Mouse (Mus musculus) lung, postnatal 0 days (tissue): ENCODE data around the gene Notum. TPM values are rescaled to one million over a fixed set of nuclear protein-coding genes. Genes with fewer than 3 reads are reported as not detected.

Experiments used
- ATAC-seq: fragments of 200-750 bp; cut with Nextera tagmentation; 2 replicates; pipeline ENCODE4 v1.8.0; 2017; ENCODE audit warnings: moderate library complexity
- DNase-seq: peaks from one replicate; pipeline ENCODE4 v3.0.0-alpha.2; 2016; ENCODE audit warnings: low spot score
- H3K27ac ChIP-seq: fragments of 300-500 bp; sonication (generic); 2 replicates; pipeline ENCODE4 v1.5.1; 2014; ENCODE audit warnings: antibody characterized with exemption, mild to moderate bottlenecking, low read length, mixed read lengths
- H3K27me3 ChIP-seq: fragments of 300-500 bp; sonication (generic); replicated peaks from 2 replicates; pipeline ENCODE4 v1.6.1; 2014; ENCODE audit warnings: low read length, mixed read lengths; ENCODE audit not compliant: insufficient read depth
- H3K36me3 ChIP-seq: fragments of 300-500 bp; sonication (generic); 2 replicates; pipeline ENCODE4 v1.6.1; 2014; ENCODE audit warnings: low read length, mixed read lengths; ENCODE audit not compliant: insufficient read depth
- H3K4me1 ChIP-seq: fragments of 300-500 bp; sonication (generic); 2 replicates; pipeline ENCODE4 v1.6.1; 2014; ENCODE audit warnings: antibody characterized with exemption, low read depth, low read length, mixed read lengths; ENCODE audit not compliant: insufficient read depth
- H3K4me2 ChIP-seq: fragments of 300-500 bp; sonication (generic); replicated peaks from 2 replicates; pipeline ENCODE4 v1.6.1; 2014; ENCODE audit warnings: low read depth, mild to moderate bottlenecking, low read length, moderate library complexity, mixed read lengths
- H3K4me3 ChIP-seq: fragments of 300-500 bp; sonication (generic); 2 replicates; pipeline ENCODE4 v1.5.1; 2014; ENCODE audit warnings: low read depth, low read length
- H3K9ac ChIP-seq: fragments of 300-500 bp; sonication (generic); replicated peaks from 2 replicates; pipeline ENCODE4 v1.6.1; 2014; ENCODE audit warnings: low read depth, mild to moderate bottlenecking
- H3K9me3 ChIP-seq: fragments of 300-500 bp; sonication (generic); 2 replicates; pipeline ENCODE4 v1.6.1; 2016; ENCODE audit warnings: low read length, mixed read lengths
- CTCF ChIP-seq: IDR thresholded peaks from 2 replicates; pipeline ENCODE4 v1.5.1; 2016; ENCODE audit warnings: antibody characterized with exemption, mild to moderate bottlenecking
- EP300 ChIP-seq: IDR thresholded peaks from 2 replicates; pipeline ENCODE4 v1.6.1; 2016; ENCODE audit warnings: antibody characterized with exemption, mild to moderate bottlenecking, control low read depth
- WGBS: fragments of 180-500 bp; shearing (Covaris S2); extraction: QIAGEN DNeasy Blood & Tissue Kit; methylation state at CpG from one replicate; pipeline ENCODE4 v1.1.7; 2014; 5-methylcytosine and 5-hydroxymethylcytosine counted together
- polyA plus RNA-seq: library from polyadenylated mRNA; unstranded; fragments of >200 nt; fragmentation: Nextera tagmentation; extraction: Ambion mirVana; gene quantifications from 2 replicates; pipeline ENCODE4 v1.2.1, GENCODE M21; 2015

The Notum gene
- polyA plus RNA-seq, 1 experiment from 2014 or later = 8.5 TPM

DNA sequence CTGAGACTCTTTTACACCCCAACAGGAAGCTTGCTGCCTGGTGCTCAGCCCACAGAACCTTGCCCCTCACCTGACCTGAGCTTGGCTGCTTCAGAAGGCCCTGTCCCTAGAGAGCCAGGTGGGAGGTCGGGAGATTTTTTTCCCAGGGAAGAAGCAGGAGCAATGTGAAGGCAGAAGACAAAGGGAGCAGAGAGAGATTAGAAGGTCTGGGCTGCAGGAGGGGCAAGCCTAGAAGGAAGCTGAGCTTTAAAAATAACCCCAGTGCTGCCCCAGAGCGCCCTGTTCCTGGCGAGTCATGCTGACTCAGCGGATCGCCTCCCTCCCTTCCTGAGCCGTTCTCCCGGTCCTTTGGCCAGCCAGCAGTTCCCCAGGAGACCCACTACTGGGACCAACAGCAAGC, 31.1 kb downstream of the Notum start:
- peak overlapping the region; percentile 32 for H3K9ac ChIP-seq
- no peak overlapping the region for H3K4me3 ChIP-seq
- TF ChIP-seq EP300 (no peak), CTCF (no peak)
- peak overlapping the region; percentile 70 for H3K27ac ChIP-seq
- H3K36me3 ChIP-seq = no peaks in the 10 kb centered on the region
- DNase-seq (peak; percentile 45), ATAC-seq (no peak)
- H3K4me2 ChIP-seq = peak overlapping the region; percentile 34
- no peaks in the 10 kb centered on the region for H3K9me3 ChIP-seq
- 28% methylated on average over 7 of the region's 7 CpGs for WGBS
- H3K27me3 ChIP-seq = no peaks in the 10 kb centered on the region
- H3K4me1 ChIP-seq = peaks cover 23% of the 10 kb centered on the region

DNA sequence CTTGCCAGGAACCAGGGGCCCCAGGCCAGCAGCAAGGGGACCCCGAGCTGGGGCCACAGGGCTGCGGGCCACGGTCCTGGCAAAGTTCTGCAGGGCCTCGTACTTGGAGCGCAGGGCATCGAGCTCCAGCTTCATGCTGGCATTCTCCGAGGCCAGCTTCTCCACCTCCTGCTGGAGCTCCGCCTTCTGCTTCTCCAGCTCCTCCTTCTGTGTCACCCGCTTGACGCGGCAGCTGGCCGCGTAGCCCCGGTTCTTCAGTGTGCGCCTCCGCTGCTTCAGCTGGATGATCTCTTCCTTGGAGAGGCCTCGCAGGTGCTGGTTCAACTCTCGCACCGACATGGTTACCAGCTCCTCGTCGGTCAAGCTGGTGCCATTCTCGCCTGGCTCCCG, 31.6 kb downstream of the Notum start:
- no peaks in the 10 kb centered on the region for H3K9me3 ChIP-seq
- H3K4me3 ChIP-seq = no peak overlapping the region
- DNase-seq (peak; percentile 45), ATAC-seq (no peak)
- H3K9ac ChIP-seq = no peak overlapping the region
- 76% methylated on average over 21 of the region's 23 CpGs for WGBS
- no peak for TF ChIP-seq EP300
- TF ChIP-seq CTCF = no peak
- peak overlapping the region; percentile 34; the same call in 1 of the 2 replicates for H3K4me2 ChIP-seq
- H3K36me3 ChIP-seq = no peaks in the 10 kb centered on the region
- no peaks in the 10 kb centered on the region for H3K27me3 ChIP-seq
- H3K4me1 ChIP-seq = peaks cover 23% of the 10 kb centered on the region
- peak overlapping the region; percentile 70 for H3K27ac ChIP-seq

DNA sequence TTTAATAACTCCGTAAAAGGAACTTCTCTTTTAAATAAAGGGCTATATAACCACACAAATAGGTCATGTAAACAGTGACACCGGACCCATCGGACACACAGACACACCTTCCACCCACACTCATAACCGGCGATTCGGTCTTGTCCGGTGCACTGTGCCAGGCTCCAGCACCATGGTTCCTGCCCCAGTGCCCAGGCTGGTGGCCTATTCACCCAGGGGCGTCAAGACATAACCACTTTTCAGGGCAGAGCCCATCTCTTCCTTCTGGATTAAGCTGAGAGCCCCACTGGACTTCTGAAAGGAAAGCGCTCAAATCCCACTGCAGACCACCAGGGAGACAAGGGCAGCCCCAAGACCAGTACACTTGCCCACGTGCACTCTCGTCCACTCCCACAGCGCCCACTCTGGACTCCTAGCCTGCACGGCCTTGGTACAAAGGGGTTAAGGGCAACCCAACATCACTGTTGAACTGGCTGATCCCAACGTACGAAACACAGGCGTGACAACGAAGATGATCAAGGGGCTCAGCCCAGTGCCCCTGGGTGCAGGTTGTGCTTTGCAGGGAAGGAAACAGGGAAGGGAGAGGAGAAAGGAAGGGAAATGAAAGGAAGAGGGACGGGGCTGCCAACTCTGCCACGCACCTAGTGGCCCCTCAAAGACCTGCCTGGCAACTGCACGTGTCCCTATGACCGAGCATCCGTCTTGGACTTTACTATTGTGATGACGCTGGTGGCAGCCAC, 32.2 kb downstream of the Notum start:
- H3K4me3 ChIP-seq = no peak overlapping the region
- ATAC-seq (no peak), DNase-seq (no peak)
- H3K4me1 ChIP-seq = peaks cover 23% of the 10 kb centered on the region
- 90% methylated on average over 23 of the region's 23 CpGs for WGBS
- H3K36me3 ChIP-seq = no peaks in the 10 kb centered on the region
- H3K9me3 ChIP-seq = no peaks in the 10 kb centered on the region
- H3K27ac ChIP-seq = peak overlapping the region; percentile 70; the same call in 1 of the 2 replicates
- 0 out of 2 replicates have a peak overlapping the region, but pooled peaks have one; percentile 11 for H3K4me2 ChIP-seq
- TF ChIP-seq EP300 (no peak), CTCF (no peak)
- no peaks in the 10 kb centered on the region for H3K27me3 ChIP-seq
- H3K9ac ChIP-seq = no peak overlapping the region

DNA sequence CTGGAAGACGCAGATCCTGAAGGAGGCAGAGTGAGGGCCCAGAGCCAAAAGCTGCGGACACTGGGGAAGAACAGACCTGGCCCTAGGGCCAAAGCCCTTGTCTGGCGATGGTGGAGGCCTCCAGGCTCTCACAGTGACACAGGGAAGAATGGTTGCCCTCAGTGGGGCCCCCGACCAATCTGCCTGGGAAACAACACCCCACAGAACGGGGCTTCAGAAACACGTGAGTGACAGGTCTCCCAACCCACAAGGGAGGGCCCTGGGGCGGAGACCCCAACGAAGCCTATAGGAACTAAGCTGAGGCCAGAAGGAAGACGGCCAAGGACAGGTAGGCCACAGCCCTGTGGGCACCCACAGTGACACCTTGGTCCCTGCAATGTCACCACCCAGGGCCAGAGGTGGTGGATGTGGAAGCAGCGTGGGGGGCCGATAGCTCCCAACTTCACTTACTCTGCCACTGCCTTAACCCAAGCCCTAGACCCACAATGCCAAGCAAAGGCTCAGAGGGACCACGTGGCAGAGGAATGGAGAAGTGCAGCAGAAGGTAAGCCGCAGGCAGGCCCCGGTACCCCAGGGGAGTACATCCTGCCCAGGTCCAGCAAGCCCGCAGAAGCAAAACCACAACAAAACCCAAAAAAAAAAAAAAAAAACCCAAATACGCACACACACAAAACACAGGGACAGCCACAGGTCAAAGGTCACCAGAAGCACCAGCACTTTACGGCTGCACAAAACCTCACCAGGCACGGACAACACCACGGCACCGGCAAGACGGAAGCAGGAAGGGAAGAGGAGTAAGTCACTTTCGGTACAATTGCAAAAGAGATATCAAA, 33.3 kb downstream of the Notum start:
- H3K36me3 ChIP-seq = peaks cover 3% of the 10 kb centered on the region; the same call in 1 of the 2 replicates
- no peak overlapping the region for H3K4me2 ChIP-seq
- H3K27me3 ChIP-seq = no peaks in the 10 kb centered on the region
- H3K27ac ChIP-seq = no peak overlapping the region
- H3K9ac ChIP-seq = no peak overlapping the region
- ATAC-seq = no peak
- WGBS = 75% methylated on average over 22 of the region's 22 CpGs
- TF ChIP-seq CTCF (no peak), EP300 (no peak)
- no peaks in the 10 kb centered on the region for H3K9me3 ChIP-seq
- peaks cover 23% of the 10 kb centered on the region for H3K4me1 ChIP-seq
- no peak overlapping the region for H3K4me3 ChIP-seq
- DNase-seq = peak; percentile 52

DNA sequence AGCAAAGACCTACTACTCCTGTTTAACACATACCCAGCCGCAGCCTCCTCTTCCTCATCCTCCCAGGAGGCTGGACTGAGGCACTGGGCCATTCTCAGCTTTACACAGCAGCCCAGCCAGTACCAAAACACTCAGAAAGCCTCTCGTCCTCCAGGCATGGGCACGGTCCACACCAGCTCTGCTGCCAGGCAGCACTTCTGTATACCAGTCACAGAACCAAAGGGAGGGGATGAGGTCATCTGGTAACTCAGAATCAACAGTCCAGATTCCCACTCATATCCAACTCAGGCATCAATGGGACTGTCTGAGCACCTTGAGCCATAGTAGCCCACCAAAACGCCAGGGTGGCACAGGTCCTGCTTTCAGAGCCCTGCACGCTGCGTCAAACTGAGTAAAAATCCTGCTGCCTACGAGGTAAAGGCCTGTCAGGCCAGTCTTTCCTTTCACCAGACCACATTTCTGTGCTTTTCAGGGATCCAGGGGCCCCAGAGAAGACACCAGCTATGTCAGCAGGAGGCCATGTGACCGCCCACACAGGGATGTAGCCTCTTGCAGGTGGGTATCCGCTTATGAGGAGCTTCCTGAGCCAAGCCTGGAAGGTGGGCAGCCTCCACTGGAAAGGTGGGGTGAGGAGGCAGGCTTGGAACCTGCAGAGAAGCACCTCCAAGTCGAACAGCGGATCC, 34.0 kb downstream of the Notum start:
- Histone ChIP-seq H3K27ac (no peak overlapping the region), H3K4me3 (no peak overlapping the region), H3K9ac (no peak overlapping the region), H3K36me3 (peaks cover 8% of the 10 kb centered on the region), H3K4me1 (peaks cover 18% of the 10 kb centered on the region), H3K4me2 (no peak overlapping the region), H3K9me3 (no peaks in the 10 kb centered on the region), H3K27me3 (no peaks in the 10 kb centered on the region)
- 83% methylated on average over 11 of the region's 11 CpGs for WGBS
- ATAC-seq (no peak), DNase-seq (no peak)
- no peak for TF ChIP-seq EP300
- TF ChIP-seq CTCF = no peak
